Mouse (Mus musculus): ENCODE measurements around the gene Taok2. TPM values are rescaled to one million over a fixed set of nuclear protein-coding genes. Genes with fewer than 3 reads are reported as not detected.

Taok2 gene
- total RNA-seq, 2 experiments from 2014 or later, result 61.2 to 67.0 TPM

DNA sequence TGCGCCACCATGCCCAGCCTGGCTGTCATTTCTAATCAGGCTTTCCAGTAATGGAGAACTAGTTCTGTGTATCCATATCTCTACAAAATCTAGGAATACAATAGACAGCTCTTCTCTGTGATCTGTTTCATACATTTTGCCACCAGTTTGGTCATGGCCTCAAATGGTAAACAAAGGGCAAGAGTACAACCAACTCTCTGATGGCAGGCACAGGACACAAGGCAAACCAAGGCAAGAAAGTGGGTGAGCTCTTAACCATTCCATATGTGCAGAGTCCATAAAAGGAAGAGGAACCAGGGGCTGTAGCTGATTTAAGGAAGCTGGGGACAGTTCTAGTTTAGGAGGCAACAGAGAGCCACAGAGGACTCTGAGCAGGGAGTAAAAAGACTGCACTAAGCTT lies 7.3 kb downstream of the Taok2 start:
- DNase-seq (ENCODE audit: low spot score in 2 of 2), result no peak

DNA sequence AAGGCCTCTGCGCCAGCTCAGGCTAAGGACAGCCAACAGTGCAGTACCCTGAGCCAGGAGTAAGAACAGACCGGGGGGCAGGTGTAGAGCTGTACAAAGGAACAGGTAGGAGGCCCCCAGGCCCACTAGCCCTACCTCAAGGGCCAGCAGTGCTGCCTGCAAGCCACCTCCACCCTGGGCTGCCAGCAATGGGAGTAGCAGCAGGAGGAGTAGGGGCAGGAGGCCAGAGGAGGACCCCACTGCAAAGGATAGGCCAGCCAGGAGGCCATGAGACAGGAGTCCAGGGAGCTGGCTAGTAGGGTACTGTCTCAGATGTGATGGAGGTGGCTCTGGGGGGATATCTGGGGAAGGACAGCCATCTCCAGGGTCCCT lies 14.0 kb downstream of the Taok2 start:
- DNase-seq (ENCODE audit: low spot score in 2 of 2), result no peak

DNA sequence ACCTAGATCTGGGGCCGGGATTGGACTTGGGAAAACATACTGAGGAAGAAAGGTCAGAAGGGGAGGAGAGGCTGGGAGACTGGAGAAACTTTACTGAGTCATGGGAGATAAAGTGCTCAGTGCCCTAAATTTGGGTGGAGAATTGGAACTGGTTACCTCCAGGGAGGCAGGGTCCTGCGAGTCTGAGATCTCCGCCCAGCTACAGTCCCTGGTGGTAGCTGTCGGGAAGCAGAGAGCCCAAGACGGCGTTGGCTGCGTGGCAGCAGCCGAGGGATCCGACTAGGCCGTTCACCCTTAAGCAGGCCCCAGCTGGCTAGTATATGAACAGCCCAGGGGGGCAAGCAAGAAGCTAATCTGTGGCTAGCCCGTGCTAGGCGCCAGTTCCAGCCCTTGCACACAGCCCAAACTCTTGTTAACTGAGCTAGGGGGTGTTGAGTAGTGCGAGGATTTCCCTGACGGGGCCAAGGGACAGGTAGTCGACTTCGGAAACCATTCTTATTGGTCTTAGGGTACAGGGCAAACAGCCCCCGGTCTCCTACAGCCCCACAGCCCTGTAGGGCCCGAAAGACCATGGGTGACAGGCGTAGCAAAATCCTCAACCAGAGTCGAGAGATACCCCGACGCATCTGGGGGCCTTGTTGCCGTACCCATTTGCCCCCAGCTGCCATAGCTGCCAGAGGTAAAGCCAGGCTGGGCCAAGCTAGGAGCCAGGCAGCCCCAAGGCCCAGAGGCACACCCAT lies 14.6 kb downstream of the Taok2 start:
- DNase-seq (ENCODE audit: low spot score in 2 of 2), result no peak

- DNase-seq (ENCODE audit: low spot score in 2 of 2), result no peak
Measured at GRCm38 (mm10) chr7:126868003-126868402, 16.5 kb downstream of the Taok2 start.

DNA sequence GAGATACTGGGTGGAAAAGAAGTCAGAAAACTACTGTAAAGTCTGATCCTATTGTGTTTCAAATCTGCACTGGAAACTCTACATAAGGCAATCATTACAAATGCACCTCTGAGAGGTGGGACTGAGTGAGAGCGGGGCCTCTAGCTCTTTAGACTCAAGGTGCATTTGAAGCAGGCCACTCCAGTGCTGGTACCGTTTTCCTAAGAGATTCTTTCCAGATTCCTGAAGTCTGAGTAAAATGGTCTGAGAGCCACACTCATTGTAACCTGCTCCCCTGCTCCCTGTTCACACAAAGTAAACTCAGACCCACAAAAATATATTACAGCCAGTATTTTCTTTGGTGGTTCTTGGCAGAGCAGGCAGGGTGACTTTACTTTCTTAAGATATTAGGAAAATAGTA lies 17.0 kb downstream of the Taok2 start:
- no peak for DNase-seq (ENCODE audit: low spot score in 2 of 2)

DNA sequence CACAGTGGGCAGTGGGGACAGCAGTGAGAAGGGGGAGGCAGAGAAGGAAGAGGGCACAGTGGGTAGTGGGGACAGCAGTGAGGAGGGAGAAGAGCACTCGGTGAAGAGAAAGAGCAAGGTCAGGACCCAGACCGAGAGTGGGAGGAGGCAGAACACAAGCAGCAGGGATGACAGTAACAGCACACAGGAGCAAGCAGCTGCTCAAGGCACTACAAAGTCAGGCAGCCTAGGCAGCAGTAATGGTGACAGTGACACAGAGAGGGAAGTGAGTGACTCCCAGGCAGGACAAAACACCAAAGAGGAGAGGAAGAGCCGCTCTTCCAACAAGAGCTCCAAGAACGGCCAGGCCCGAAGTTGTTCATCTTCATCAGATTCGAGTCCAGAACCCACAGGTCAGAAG lies 20.7 kb downstream of the Taok2 start:
- no peak for DNase-seq (ENCODE audit: low spot score in 2 of 2)

- DNase-seq (ENCODE audit: low spot score in 2 of 2), result peak; percentile 92 to 96
Measured at GRCm38 (mm10) chr7:126862147-126862784, 22.2 kb downstream of the Taok2 start, which contains the start of gene Ino80e. Gene Ino80e, minus strand, starts transcription at chr7:126862377.

DNA sequence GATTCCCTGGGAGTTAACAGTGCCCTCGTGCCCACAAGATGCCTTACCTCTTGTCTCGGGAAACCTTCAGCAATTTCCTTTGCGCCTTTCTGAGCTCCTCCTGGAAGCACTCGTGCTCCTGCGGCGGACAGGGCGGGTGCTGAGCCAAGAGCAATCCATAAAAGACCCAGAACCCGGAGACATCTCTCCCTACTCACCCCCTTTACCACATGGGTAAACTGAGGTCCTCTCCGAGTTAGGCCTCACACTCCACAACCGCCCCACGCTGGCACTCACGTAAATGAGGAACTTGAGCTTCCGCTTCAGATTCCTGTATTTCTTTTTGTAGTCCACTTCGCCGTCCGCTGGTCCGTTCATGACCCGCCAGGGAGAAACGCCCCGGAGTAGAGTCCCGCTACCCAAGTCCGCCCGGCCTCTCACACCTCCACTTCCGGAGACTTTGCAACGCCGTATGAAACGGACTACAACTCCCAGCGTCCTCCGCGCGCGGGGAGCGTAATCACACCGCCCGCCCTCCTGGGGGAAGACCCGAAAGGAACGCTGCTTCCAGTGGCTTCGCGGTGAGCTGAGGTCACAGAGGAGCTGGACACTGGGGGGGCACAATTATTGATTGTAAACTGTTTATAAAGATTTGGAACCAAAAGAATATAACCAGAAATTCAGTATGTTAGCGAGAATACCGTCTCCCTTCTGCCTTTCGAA lies 22.9 kb downstream of the Taok2 start, which contains the start of gene Hirip3:
Gene Hirip3, plus strand, starts transcription at position 544 of the 702 bp plus-strand sequence.
- peak; percentile 90 to 96 for DNase-seq (ENCODE audit: low spot score in 2 of 2)

- no peak for DNase-seq (ENCODE audit: low spot score in 2 of 2)
Measured at GRCm38 (mm10) chr7:126860987-126861386, 23.5 kb downstream of the Taok2 start.

DNA sequence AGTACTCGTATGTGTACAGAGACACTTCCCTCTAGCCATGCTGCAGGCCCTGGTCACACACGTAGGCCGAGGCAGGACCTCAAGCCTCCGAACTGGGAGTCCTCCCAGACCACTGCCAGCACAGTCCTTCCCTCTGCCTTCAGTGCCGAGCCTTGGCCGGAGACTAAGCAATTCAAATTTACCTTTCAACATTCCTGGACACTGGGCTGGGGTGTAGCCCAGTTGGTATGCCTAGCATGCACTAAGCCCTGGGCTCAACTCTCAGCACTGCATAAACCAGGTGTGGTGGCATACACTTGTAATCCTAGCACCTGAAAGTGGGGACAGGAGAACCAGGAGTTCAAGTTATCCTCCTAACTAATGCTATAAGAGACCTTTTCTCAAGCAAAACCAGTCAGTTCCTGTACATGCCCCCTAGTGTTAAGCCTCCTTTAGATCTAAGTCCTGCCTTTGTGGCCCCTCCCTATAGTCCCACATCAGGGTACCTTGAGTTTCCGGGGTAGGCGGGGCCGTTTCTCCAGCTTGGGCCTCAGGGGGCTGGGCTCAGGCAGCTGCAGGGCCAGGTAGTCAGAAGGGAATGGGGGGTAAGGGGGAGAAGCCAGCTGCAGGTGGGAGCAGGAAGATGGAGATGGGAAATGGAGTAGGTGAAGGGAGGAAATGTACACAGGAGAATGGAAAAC lies 27.6 kb downstream of the Taok2 start:
- no peak for DNase-seq (ENCODE audit: low spot score in 2 of 2)

- DNase-seq (ENCODE audit: low spot score in 2 of 2), result no peak
Measured at GRCm38 (mm10) chr7:126855641-126856040, 28.9 kb downstream of the Taok2 start.

DNA sequence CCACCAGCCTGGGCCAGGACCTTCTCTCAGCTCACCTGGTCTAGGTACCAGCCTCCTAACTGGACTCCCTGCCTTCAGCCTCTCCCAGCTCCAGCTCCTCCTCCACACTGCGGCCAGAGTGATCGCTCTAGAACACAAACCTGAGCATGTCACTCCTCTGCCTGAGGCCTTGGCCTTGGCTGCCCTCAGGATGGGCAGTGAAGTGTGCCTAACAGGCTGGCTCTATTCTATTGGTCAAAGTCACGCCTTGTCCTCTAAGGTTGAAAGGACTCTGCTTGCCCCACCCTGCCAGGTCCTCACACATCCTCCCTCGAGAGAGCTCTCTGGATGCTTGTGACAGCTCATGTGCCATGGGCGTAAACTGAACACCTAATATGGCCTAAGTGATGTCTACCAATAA lies 31.0 kb downstream of the Taok2 start:
- DNase-seq (ENCODE audit: low spot score in 2 of 2), result no peak

GRCm38 (mm10) chr7:126851192-126851591 lies 33.3 kb downstream of the Taok2 start:
- no peak for DNase-seq (ENCODE audit: low spot score in 2 of 2)

- no peak for DNase-seq (ENCODE audit: low spot score in 2 of 2)
Measured at GRCm38 (mm10) chr7:126850161-126850560, 34.3 kb downstream of the Taok2 start.

GRCm38 (mm10) chr7:126848794-126849193 lies 35.7 kb downstream of the Taok2 start:
- no peak for DNase-seq (ENCODE audit: low spot score in 2 of 2)

- DNase-seq (ENCODE audit: low spot score in 2 of 2), result no peak
Measured at GRCm38 (mm10) chr7:126847421-126848398, 36.8 kb downstream of the Taok2 start.

GRCm38 (mm10) chr7:126847116-126847420 lies 37.4 kb downstream of the Taok2 start, which contains the start of gene Doc2a:
Gene Doc2a, plus strand, starts transcription at chr7:126847416.
- DNase-seq (ENCODE audit: low spot score in 2 of 2), result no peak

GRCm38 (mm10) chr7:126845516-126845915 lies 39.0 kb downstream of the Taok2 start:
- no peak for DNase-seq (ENCODE audit: low spot score in 2 of 2)

DNA sequence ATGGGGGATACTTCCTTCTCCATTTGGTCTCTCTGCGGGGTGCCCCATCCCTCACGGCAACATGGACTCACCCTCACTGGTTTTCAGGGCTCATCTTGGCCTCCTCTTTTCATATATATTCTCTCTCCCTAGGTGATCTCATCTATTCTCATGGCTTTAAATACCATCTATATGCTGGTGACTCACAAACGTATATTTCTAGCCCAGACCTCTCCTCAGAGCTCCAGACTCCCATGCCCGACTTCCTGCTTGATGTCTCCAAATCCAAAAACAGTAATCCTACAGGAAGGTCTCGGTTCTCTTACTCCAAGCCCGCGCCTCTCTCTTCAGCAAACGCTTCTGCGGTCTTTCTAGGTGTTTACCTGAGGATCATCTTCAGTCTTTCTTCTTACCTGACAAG lies 41.2 kb downstream of the Taok2 start:
- no peak for DNase-seq (ENCODE audit: low spot score in 2 of 2)

GRCm38 (mm10) chr7:126833294-126833693 lies 51.2 kb downstream of the Taok2 start:
- no peak for DNase-seq (ENCODE audit: low spot score in 2 of 2)
